Mouse (Mus musculus) stomach, postnatal 0 days (tissue): ENCODE measurements around the gene Cog2.

Experiments used
- CTCF ChIP-seq: IDR thresholded peaks from 2 replicates; pipeline ENCODE4 v1.5.1; 2016; ENCODE audit warnings: antibody characterized with exemption, low read depth, mild to moderate bottlenecking, moderate library complexity
- EP300 ChIP-seq: optimal IDR thresholded peaks from 2 replicates; pipeline ENCODE3; 2016; ENCODE audit warnings: antibody characterized with exemption

DNA sequence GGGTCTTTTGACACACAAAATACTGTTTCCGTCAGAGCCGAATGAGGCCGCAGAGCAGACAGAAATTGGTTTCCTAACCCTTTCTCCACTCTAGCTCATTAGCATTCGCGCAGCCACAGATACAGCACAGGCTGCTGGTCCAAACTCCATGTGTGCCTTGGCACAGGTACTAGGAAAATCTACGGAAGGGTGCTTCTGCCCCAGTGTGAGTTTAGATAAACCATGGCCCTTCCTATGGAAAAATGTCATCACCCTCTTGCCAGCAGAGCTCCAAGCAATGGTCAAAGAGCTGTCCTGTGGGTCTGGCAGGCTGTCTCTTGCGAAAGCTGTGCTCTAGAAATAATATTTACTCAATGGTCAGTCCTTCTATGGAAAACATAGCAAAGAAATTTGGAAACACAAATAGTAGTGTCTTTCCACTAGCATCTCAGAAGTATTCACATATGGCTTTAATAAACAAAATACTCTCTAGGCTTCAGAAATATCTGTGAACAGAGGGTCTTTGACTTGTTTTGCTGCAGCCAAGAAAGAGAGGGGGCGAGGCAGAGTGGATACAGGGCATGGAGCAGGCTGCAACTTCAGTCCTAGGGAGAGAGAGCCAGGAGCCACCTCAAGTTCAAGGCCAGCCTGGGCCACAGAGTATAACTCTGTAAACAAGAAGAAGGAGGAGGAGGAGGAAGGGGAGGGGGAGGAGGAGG lies 51.3 kb downstream of the Cog2 start:
- no peak for TF ChIP-seq EP300
- no peak; the same call in 1 of the 2 replicates for TF ChIP-seq CTCF
